Mouse (Mus musculus) left cerebral cortex, adult 9 months (tissue): ENCODE data around the gene Gpr65.

Experiments used
- DNase-seq, 2 experiments: peaks; one replicate each; pipeline ENCODE4 v3.0.0; 2022; ENCODE audit warnings: low spot score in 2 of 2

Gene Gpr65

GRCm38 (mm10) chr12:98282776-98283486, 14.5 kb downstream of the Gpr65 start:
- DNase-seq: peak in 1 of 2 experiments; percentile 45

- DNase-seq: no peak
Measured at GRCm38 (mm10) chr12:98283487-98283860, 15.0 kb downstream of the Gpr65 start.

- no peak for DNase-seq
Measured at GRCm38 (mm10) chr12:98284477-98284876, 16.0 kb downstream of the Gpr65 start.

DNA sequence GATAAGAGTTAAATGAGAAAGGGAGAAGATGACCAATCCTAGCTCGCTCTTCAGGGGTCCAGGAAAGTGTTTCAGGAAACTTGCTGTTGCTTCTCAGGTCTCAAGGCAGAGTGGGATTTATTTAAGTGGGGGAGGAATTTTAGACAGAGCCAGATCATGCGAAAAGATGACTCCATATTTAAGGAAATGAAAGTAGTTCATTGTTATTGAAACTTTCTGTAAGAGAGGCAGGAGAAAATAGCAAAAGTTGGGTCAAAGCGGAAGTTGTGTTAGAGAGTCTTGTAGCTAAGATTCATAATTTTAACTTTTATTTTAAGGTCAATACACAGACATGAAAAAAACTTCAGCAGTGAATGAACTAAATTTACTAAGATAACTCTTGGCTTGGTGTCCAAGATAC, 22.0 kb downstream of the Gpr65 start:
- DNase-seq: no peak

DNA sequence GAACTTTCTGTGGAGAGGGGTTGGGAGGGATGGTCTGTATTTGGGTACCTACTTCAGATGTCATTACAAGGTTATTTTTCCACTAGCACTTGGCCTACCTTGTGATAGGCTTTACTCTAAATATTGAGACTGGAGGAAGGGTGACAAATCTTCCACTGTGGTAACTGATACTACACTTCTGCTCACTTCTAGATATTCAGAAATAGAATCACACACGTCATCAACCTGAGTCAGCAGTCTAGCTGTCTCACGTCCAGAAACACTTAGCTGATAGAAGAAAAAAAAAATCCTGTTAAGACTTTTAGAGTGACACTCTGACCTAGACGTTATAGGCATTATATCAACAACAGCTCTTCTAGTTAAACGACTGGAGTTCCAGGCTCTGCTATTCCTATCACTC, 23.8 kb downstream of the Gpr65 start:
- DNase-seq: no peak

- DNase-seq: no peak
Measured at GRCm38 (mm10) chr12:98294241-98294640, 25.8 kb downstream of the Gpr65 start.

- no peak for DNase-seq
Measured at GRCm38 (mm10) chr12:98301980-98302379, 33.5 kb downstream of the Gpr65 start.

GRCm38 (mm10) chr12:98303013-98303412, 34.6 kb downstream of the Gpr65 start:
- no peak for DNase-seq

DNA sequence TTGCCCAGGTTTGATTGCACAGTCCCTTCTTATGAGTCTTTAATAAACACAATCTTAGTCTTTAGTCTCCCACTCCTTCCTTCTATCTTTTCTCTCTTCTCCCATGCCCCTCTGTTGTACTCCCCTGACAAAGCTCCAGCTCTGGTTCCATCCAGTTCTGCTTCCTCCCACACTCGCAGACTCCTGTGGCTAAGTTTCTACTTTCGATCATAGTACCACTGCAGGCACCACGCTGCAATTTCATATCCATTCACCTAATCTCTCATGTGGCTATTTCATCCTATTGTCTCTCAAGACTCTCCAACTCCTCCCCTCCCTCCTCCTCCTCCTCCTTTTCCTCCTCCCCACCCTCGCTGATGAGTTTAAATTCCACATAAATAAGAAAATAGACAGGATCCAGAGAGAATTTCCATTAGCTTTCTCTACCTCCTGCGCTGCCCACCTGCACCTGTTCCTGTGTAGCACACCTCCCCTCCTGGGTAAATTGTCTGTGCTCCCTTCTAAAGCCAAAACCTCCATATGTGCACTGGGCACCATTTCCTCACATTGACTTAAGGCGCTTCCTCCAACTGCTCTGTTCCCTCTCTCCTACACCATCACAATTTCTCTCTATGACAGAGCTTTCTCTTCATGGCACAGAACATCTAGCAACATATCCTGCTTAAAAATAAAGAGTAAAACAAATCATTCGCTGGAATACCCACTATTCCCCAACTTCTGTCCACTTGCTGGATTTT, 38.9 kb downstream of the Gpr65 start:
- peak in 1 of 2 experiments; percentile 57 for DNase-seq

DNA sequence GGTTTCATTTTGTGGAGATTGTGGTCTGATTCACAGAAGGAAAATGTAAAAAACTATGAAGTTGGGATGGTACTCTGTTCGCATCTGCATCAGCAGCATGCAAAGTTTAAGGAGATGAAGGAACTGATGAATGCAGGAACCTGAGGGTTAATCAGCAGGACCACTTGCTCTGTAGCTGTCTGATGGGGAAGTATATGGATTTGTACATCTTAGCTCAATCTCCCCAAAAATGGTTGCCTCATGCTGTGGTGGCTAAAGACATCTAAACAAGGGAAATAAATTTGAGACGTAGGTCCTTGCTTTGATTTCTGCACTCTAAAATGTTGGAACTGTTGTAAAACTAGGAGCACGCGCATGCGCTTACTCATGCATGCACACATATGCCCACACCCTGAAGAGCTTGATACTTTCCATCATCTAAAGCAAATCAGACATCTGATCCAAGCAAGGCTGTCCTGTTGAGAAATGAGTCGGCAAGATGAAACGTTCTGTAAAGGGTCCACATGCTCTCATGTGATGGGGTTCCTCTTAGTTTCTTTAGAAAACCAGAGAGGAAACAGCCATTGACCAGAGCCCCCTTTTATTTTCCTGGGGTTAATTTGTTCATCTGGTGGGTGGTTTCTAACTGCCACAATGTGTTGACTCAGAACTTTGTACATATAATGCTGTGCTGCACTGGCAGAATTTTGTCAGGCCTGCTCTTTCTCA, 43.1 kb downstream of the Gpr65 start:
- no peak for DNase-seq

DNA sequence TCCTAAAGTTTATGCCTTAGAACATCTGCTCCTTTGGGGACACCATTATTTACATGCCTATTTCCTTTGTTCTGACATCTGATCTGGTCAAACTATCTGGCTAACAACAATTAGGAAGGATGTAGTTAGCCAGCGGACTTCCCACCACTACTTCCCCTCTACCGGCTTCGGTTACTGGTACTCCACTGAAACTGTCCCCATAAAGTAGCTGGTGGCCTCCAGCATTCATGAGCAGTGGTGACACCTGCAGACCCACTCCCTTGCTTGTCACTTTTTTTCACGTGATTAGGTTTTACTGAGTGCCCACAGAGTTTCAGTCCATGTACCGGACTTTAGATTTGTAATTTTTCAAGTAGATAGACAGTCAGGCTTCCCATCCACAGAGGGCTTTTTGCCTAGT, 47.5 kb downstream of the Gpr65 start:
- DNase-seq: no peak

DNA sequence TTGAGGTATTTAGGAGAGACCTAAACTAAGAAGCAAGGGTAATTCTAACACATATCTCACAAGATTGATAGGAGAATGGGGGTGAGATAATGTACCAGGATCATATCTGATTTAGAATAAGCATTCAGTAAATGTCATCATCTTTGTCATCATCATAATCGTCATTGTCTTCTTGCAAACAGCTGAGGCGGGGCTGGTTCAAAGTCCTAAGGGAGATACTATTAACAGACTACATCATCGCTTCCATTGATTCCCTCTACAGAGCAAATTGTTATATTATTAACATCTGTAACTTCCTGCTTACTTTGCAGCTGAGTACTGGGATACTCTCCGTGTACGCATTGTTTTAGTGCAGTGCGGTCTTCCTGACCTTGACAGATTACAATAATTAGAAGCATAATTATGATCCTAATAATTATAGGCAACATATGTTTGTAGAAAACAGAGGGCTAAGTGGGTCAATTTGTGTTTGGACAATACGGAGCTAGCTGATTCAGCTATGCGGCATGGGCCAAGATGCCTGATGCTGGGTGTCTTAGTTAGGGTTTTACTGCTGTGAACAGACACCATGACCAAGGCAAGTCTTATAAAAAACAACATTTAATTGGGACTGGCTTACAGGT, 49.4 kb downstream of the Gpr65 start:
- no peak for DNase-seq

GRCm38 (mm10) chr12:98322426-98322825, 54.0 kb downstream of the Gpr65 start:
- DNase-seq: no peak

DNA sequence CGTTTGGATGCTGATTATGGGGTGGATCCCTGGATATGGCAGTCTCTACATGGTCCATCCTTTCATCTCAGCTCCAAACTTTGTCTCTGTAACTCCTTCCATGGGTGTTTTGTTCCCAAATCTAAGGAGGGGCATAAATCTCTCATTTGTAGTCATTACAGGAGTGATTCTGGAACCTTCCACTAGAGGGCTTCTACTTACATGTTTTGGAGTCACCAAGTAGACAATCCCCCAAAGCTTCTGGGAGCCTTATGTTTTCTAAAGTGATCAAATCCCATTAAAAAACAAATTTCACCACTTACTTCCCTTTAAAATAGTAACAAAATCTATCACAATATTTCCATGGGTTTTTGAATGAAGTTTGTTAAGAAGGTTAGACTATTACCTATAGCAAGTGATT, 55.7 kb downstream of the Gpr65 start:
- peak in 1 of 2 experiments; percentile 45 for DNase-seq
